Mouse (Mus musculus): ENCODE measurements at regions not wholly inside any gene's neighbourhood (a gene's known extent, or its start where the extent isn't known, plus 50 kb on each side); places are given as distances from the start of the nearest gene placed in this dataset.

GRCm38 (mm10) chr2:103143985-103144384 is 70.5 kb downstream of the Apip start:
- in situ Hi-C loops (cut with MboI, MseI), result no loop called here

GRCm38 (mm10) chr2:103144420-103144819 is 70.9 kb downstream of the Apip start:
- in situ Hi-C loops (cut with MboI, MseI), result no loop called here

GRCm38 (mm10) chr2:103145058-103145457 is 71.6 kb downstream of the Apip start:
- in situ Hi-C loops (cut with MboI, MseI), result no loop called here

- in situ Hi-C loops (cut with MboI, MseI), result no loop called here
Observed at GRCm38 (mm10) chr2:103146132-103146531, 72.7 kb downstream of the Apip start.

GRCm38 (mm10) chr2:103153261-103153660 is 79.8 kb downstream of the Apip start:
- in situ Hi-C loops (cut with MboI, MseI), result no loop called here

- in situ Hi-C loops (cut with MboI, MseI), result no loop called here
Observed at GRCm38 (mm10) chr2:103167741-103168140, 94.3 kb downstream of the Apip start.

- in situ Hi-C loops (cut with MboI, MseI), result no loop called here
Observed at GRCm38 (mm10) chr2:103168266-103168665, 94.8 kb downstream of the Apip start.

- in situ Hi-C loops (cut with MboI, MseI), result no loop called here
Observed at GRCm38 (mm10) chr2:103177361-103177760, 103.9 kb downstream of the Apip start.

GRCm38 (mm10) chr2:103180298-103180927 is 106.9 kb downstream of the Apip start:
- in situ Hi-C loops (cut with MboI, MseI), result no loop called here

- in situ Hi-C loops (cut with MboI, MseI), result no loop called here
Observed at GRCm38 (mm10) chr2:103186751-103187260, 113.3 kb downstream of the Apip start.

- in situ Hi-C loops (cut with MboI, MseI), result no loop called here
Observed at GRCm38 (mm10) chr2:103192591-103192990, 110.5 kb downstream of the Ehf start.

GRCm38 (mm10) chr2:103200313-103200712 is 102.8 kb downstream of the Ehf start:
- in situ Hi-C loops (cut with MboI, MseI), result loop anchor here in 1 of 2 experiments (10.0 kb wide), 1 partner anchor 1646 kb away; no protein-coding TSS in a partner anchor

- in situ Hi-C loops (cut with MboI, MseI), result loop anchor here in 1 of 2 experiments (10.0 kb wide), 1 partner anchor 1650 kb away; no protein-coding TSS in a partner anchor
Observed at GRCm38 (mm10) chr2:103205046-103205445, 98.0 kb downstream of the Ehf start.

- in situ Hi-C loops (cut with MboI, MseI), result loop anchor here in 1 of 2 experiments (10.0 kb wide), 1 partner anchor 1654 kb away; no protein-coding TSS in a partner anchor
Observed at GRCm38 (mm10) chr2:103208370-103208769, 94.7 kb downstream of the Ehf start.

GRCm38 (mm10) chr2:103209056-103209455 is 94.0 kb downstream of the Ehf start:
- in situ Hi-C loops (cut with MboI, MseI), result loop anchor here in 1 of 2 experiments (10.0 kb wide), 1 partner anchor 1654 kb away; no protein-coding TSS in a partner anchor

- in situ Hi-C loops (cut with MboI, MseI), result loop anchor here in 1 of 2 experiments (10.0 kb wide), 1 partner anchor 1655 kb away; no protein-coding TSS in a partner anchor
Observed at GRCm38 (mm10) chr2:103209512-103209981, 93.5 kb downstream of the Ehf start.

GRCm38 (mm10) chr2:103211179-103211578 is 91.9 kb downstream of the Ehf start:
- in situ Hi-C loops (cut with MboI, MseI), result loop anchor here in 1 of 2 experiments (10.0 kb wide), 1 partner anchor 436 kb away; no protein-coding TSS in a partner anchor
